Mouse (Mus musculus) cerebellum, adult 2 months (tissue): Measurements from ENCODE around the gene Prss41.

ENCODE experiments used
- CTCF ChIP-seq: fragments of 200-500 bp; IDR thresholded peaks from 2 replicates; pipeline ENCODE4 v1.5.1; 2011; ENCODE audit warnings: low read depth, mild to moderate bottlenecking, control low read depth, low read length, moderate library complexity, borderline replicate concordance; ENCODE audit not compliant: insufficient read depth
- POLR2A ChIP-seq: fragments of 200-500 bp; IDR thresholded peaks from 2 replicates; pipeline ENCODE4 v1.6.1; 2011; ENCODE audit warnings: low read length, control low read depth, borderline replicate concordance; ENCODE audit not compliant: insufficient read depth

DNA sequence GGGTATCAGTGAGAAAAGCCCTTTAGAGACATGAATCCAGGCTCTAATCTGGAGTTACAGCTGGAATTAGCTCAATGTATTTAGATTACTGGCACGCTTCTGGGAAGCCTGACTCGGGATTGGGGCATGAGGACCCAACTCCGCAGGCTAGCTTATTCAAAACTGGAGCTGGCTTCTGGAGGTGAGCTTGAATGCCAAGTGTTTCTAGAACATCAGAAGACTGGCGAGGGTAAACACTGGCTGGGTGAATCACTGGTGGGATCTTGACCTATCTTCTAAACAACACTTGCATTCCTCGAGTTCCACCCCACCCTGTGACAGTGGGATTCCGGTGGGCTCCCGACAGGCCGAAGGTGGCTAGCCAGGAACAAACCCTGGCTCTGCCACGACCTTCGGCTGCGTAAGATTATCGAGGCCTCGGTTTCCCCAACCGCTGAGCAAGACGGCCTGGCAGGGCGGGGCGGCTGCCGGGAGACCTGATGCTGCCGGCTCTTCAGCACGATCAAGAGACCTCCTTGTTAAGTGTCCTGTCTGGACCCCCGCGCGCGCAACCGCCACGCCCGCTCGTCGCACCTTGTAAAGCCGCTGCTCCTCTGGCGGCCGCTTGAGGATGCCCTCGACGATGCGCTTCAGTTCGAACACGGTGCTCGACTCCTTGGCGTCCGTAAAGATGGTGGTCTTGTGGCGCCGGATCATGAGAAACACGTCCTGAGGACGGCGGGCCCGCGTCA is 15.5 kb downstream of the Prss41 start:
- no peak for TF ChIP-seq POLR2A
- TF ChIP-seq CTCF: no peak
